Mouse (Mus musculus) myocyte (in vitro differentiated cells): Measurements from ENCODE around the gene Bcl7b. TPM values are rescaled to one million over a fixed set of nuclear protein-coding genes. Genes with fewer than 3 reads are reported as not detected.
A peak's percentile ranks its signal among the peaks of the same experiment; 100 is the strongest.

ENCODE experiments used
- H3K27me3 ChIP-seq: one replicate; pipeline ENCODE4 v1.6.1; 2011; ENCODE audit not compliant: control insufficient read depth, insufficient read depth, insufficient read length
- H3K36me3 ChIP-seq: one replicate; pipeline ENCODE4 v1.6.1; 2011; ENCODE audit not compliant: control insufficient read depth, insufficient read depth
- H3K4me2 ChIP-seq: one replicate; pipeline ENCODE4 v1.6.1; 2011; ENCODE audit warnings: low read depth, control low read depth
- H3K4me3 ChIP-seq: one replicate; pipeline ENCODE4 v1.5.1; 2011; ENCODE audit warnings: mild to moderate bottlenecking, control low read depth, moderate library complexity
- H3K79me2 ChIP-seq: one replicate; pipeline ENCODE4 v1.6.1; 2011; ENCODE audit not compliant: control insufficient read depth, insufficient read depth
- H3ac ChIP-seq: one replicate; pipeline ENCODE4 v1.6.1; 2011; ENCODE audit not compliant: control insufficient read depth, insufficient read length
- CEBPB ChIP-seq: IDR thresholded peaks from 2 replicates; pipeline ENCODE4 v1.6.1; 2011; ENCODE audit warnings: mild to moderate bottlenecking, moderate library complexity; ENCODE audit not compliant: poor library complexity, insufficient read depth, severe bottlenecking
- E2F4 ChIP-seq: IDR thresholded peaks from one replicate; pipeline ENCODE4 v1.6.1; 2011; ENCODE audit warnings: mild to moderate bottlenecking, control low read depth, moderate library complexity; ENCODE audit not compliant: insufficient read depth
- MAX ChIP-seq: IDR thresholded peaks from one replicate; pipeline ENCODE4 v1.6.1; 2011; ENCODE audit warnings: low read depth, mild to moderate bottlenecking, control low read depth
- MYOD1 ChIP-seq, 3 experiments: IDR thresholded peaks; one replicate each; pipeline ENCODE4 v1.6.1; 2011; ENCODE audit warnings: control low read depth in 2 of 3, low read depth in 2 of 3, mild to moderate bottlenecking in 2 of 3, moderate library complexity in 1 of 3; ENCODE audit not compliant: insufficient read length in 2 of 3, control insufficient read depth in 1 of 3
- MYOG ChIP-seq, 3 experiments: IDR thresholded peaks; one replicate each; pipeline ENCODE4 v1.6.1; 2011; ENCODE audit warnings: control low read depth in 2 of 3, low read depth in 2 of 3, mild to moderate bottlenecking in 2 of 3; ENCODE audit not compliant: insufficient read length in 2 of 3, control insufficient read depth in 1 of 3, insufficient read depth in 1 of 3
- POLR2A ChIP-seq: IDR thresholded peaks from one replicate; pipeline ENCODE4 v1.6.1; 2011; ENCODE audit warnings: low read depth, mild to moderate bottlenecking, control low read depth, moderate library complexity; ENCODE audit not compliant: insufficient read length
- POLR2AphosphoS2 ChIP-seq: IDR thresholded peaks from one replicate; pipeline ENCODE4 v1.6.1; 2011; ENCODE audit warnings: low read depth, control low read depth; ENCODE audit not compliant: insufficient read length
- REST ChIP-seq: IDR thresholded peaks from one replicate; pipeline ENCODE4 v1.6.1; 2011; ENCODE audit warnings: mild to moderate bottlenecking, control low read depth, moderate library complexity; ENCODE audit not compliant: insufficient read depth, insufficient read length
- SRF ChIP-seq: IDR thresholded peaks from one replicate; pipeline ENCODE4 v1.6.1; 2011; ENCODE audit warnings: low read depth; ENCODE audit not compliant: control insufficient read depth, insufficient read length
- TCF12 ChIP-seq: IDR thresholded peaks from one replicate; pipeline ENCODE4 v1.6.1; 2011; ENCODE audit warnings: mild to moderate bottlenecking, control low read depth; ENCODE audit not compliant: poor library complexity, insufficient read depth, severe bottlenecking
- TCF3 ChIP-seq: IDR thresholded peaks from one replicate; pipeline ENCODE4 v1.6.1; 2011; ENCODE audit warnings: low read depth, control low read depth; ENCODE audit not compliant: insufficient read length
- USF1 ChIP-seq: IDR thresholded peaks from one replicate; pipeline ENCODE4 v1.6.1; 2011; ENCODE audit warnings: low read depth, mild to moderate bottlenecking, control low read depth, moderate library complexity
- polyA plus RNA-seq: library from polyadenylated mRNA; unstranded; fragments of >200 nt; fragmentation: generic; extraction: Trizol; gene quantifications from one replicate; pipeline ENCODE4 v1.2.1, GENCODE M21; 2012; ENCODE audit warnings: missing spikeins

Bcl7b gene
- polyA plus RNA-seq, 1 experiment = 37.3 TPM

- peaks cover 66% of the 10 kb centered on the region for H3K36me3 ChIP-seq
- no peaks in the 10 kb centered on the region for H3K27me3 ChIP-seq
- no peak overlapping the region for H3K4me2 ChIP-seq
- H3K4me3 ChIP-seq = no peak overlapping the region
- TF ChIP-seq USF1 (peak; percentile 86), SRF (no peak)
- no peak overlapping the region for H3ac ChIP-seq
- peaks cover 61% of the 10 kb centered on the region for H3K79me2 ChIP-seq
These were observed 34.7 kb downstream of the Bcl7b start for GRCm38 (mm10) chr5:135202763-135203162.

GRCm38 (mm10) chr5:135208197-135208596, 40.1 kb downstream of the Bcl7b start:
- Histone ChIP-seq H3K27me3 (no peaks in the 10 kb centered on the region), H3K36me3 (peaks cover 71% of the 10 kb centered on the region), H3ac (no peak overlapping the region), H3K4me3 (no peak overlapping the region), H3K79me2 (peaks cover 19% of the 10 kb centered on the region), H3K4me2 (no peak overlapping the region)
- no peak for TF ChIP-seq E2F4
- TF ChIP-seq TCF3 = no peak
- TF ChIP-seq REST = no peak
- TF ChIP-seq POLR2AphosphoS2 = no peak
- no peak for TF ChIP-seq MYOD1 (IDR thresholded peaks at IDR 0.05; ENCODE audit: control insufficient read depth in 1 of 3, insufficient read length in 2 of 3, low read depth in 2 of 3)
- no peak for TF ChIP-seq TCF12
- no peak for TF ChIP-seq USF1
- TF ChIP-seq MYOG (IDR thresholded peaks at IDR 0.05; ENCODE audit: control insufficient read depth in 1 of 3, insufficient read depth in 1 of 3, insufficient read length in 2 of 3, low read depth in 2 of 3) = no peak
- TF ChIP-seq MAX = no peak
- TF ChIP-seq CEBPB = no peak
- TF ChIP-seq SRF = no peak
- TF ChIP-seq POLR2A = no peak

DNA sequence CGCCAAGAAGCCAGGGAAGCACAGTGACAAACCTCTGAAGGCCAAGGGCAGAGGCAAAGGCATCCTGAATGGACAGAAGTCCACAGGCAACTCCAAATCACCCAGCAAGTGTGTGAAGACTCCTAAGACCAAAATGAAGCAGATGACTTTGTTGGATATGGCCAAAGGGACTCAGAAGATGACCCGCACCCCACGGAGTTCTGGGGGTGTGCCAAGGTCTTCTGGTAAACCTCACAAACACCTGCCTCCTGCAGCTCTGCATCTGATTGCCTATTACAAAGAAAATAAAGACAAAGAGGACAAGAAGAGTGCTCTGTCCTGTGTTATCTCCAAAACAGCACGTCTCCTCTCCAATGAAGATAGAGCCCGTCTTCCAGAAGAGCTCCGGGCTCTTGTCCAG, 48.8 kb downstream of the Bcl7b start:
- H3K4me3 ChIP-seq = no peak overlapping the region
- H3K79me2 ChIP-seq = no peaks in the 10 kb centered on the region

DNA sequence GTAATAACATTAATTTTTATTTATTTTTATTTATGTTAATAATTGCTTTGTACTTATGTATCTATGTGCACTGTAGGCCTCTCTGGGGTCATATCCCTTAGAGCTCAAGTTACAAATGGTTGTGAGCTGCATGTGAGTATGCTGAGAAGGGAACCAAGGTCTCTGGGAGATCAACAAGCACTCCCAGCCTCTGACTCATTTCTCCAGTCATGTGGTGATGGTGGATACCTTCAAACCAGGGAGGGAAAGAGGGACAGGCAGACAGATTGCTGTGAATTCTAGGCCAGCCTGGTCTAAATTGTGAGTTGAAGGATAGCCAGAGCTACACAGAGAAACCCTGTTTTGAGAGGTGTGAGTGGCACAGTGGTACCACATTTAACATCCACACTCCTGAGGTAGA, 52.9 kb downstream of the Bcl7b start:
- Histone ChIP-seq H3K4me2 (no peak overlapping the region), H3K36me3 (peaks cover 73% of the 10 kb centered on the region), H3ac (no peak overlapping the region), H3K79me2 (no peaks in the 10 kb centered on the region), H3K4me3 (no peak overlapping the region), H3K27me3 (no peaks in the 10 kb centered on the region)
- TF ChIP-seq MAX (no peak), MYOG (IDR thresholded peaks at IDR 0.05; ENCODE audit: control insufficient read depth in 1 of 3, insufficient read depth in 1 of 3, insufficient read length in 2 of 3, low read depth in 2 of 3) (no peak), MYOD1 (IDR thresholded peaks at IDR 0.05; ENCODE audit: control insufficient read depth in 1 of 3, insufficient read length in 2 of 3, low read depth in 2 of 3) (no peak), POLR2AphosphoS2 (no peak), USF1 (no peak), E2F4 (no peak), REST (no peak)

More for the DNA sequence above, 48.8 kb downstream of the Bcl7b start:
- H3ac ChIP-seq = no peak overlapping the region
- H3K4me2 ChIP-seq = no peak overlapping the region
- TF ChIP-seq MYOG (IDR thresholded peaks at IDR 0.05; ENCODE audit: control insufficient read depth in 1 of 3, insufficient read depth in 1 of 3, insufficient read length in 2 of 3, low read depth in 2 of 3) (no peak), TCF12 (no peak), E2F4 (no peak), TCF3 (no peak), REST (no peak), MAX (no peak), SRF (no peak), USF1 (no peak), MYOD1 (IDR thresholded peaks at IDR 0.05; ENCODE audit: control insufficient read depth in 1 of 3, insufficient read length in 2 of 3, low read depth in 2 of 3) (no peak), POLR2A (no peak), CEBPB (no peak), POLR2AphosphoS2 (no peak)
- no peaks in the 10 kb centered on the region for H3K27me3 ChIP-seq
- H3K36me3 ChIP-seq = peaks cover 57% of the 10 kb centered on the region

DNA sequence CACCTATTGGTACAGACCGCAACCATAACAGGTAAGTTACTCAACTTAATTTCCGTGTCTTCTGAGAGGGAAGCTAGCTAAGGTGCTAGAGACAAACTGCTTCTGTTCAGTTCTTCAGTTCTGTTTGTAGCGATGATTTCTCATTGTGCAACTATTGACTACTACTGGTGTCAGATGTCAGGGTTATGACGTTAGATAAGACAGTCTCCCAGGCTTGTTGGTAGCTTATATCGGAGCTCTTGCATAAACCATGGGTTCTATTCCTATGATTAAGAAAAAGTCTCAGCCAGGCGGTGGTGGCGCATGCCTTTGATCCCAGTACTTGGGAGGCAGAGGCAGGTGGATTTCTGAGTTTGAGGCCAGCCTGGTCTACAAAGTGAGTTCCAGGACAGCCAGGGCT, 54.0 kb downstream of the Bcl7b start:
- no peak overlapping the region for H3K4me2 ChIP-seq
- no peaks in the 10 kb centered on the region for H3K27me3 ChIP-seq
- TF ChIP-seq E2F4 (no peak), POLR2A (no peak), TCF12 (no peak), USF1 (no peak), REST (no peak), POLR2AphosphoS2 (no peak), MYOG (IDR thresholded peaks at IDR 0.05; ENCODE audit: control insufficient read depth in 1 of 3, insufficient read depth in 1 of 3, insufficient read length in 2 of 3, low read depth in 2 of 3) (no peak)
- H3K4me3 ChIP-seq = no peak overlapping the region
- H3K36me3 ChIP-seq = peaks cover 73% of the 10 kb centered on the region
- no peak overlapping the region for H3ac ChIP-seq
- H3K79me2 ChIP-seq = no peaks in the 10 kb centered on the region
